Mouse (Mus musculus) heart, adult 8-10 months (tissue): ENCODE measurements at regions not wholly inside any gene's neighbourhood (a gene's known extent, or its start where the extent isn't known, plus 50 kb on each side); places are given as distances from the start of the nearest gene placed in this dataset.
A peak's percentile ranks its signal among the peaks of the same experiment; 100 is the strongest.

Experiments used
- DNase-seq: peaks from one replicate; pipeline ENCODE4 v3.0.0; 2022; ENCODE audit warnings: low spot score

GRCm38 (mm10) chr5:126733470-126733869 is 508.1 kb upstream of the Tmem132c start:
- DNase-seq = no peak

- no peak for DNase-seq
Measured at GRCm38 (mm10) chr5:126735733-126736132, 505.9 kb upstream of the Tmem132c start.

- DNase-seq = no peak
Measured at GRCm38 (mm10) chr5:126737681-126738080, 503.9 kb upstream of the Tmem132c start.

GRCm38 (mm10) chr5:126740861-126741410 is 500.7 kb upstream of the Tmem132c start:
- DNase-seq = peak; percentile 11

GRCm38 (mm10) chr5:126755107-126755506 is 486.5 kb upstream of the Tmem132c start:
- DNase-seq = no peak

GRCm38 (mm10) chr5:126765037-126765707 is 476.4 kb upstream of the Tmem132c start:
- no peak for DNase-seq

- DNase-seq = no peak
Measured at GRCm38 (mm10) chr5:126769031-126769430, 472.6 kb upstream of the Tmem132c start.

GRCm38 (mm10) chr5:126787706-126788610 is 453.6 kb upstream of the Tmem132c start:
- DNase-seq = peak; percentile 7

- DNase-seq = no peak
Measured at GRCm38 (mm10) chr5:126799698-126800279, 441.8 kb upstream of the Tmem132c start.

GRCm38 (mm10) chr5:126806656-126807055 is 435.0 kb upstream of the Tmem132c start:
- no peak for DNase-seq

- no peak for DNase-seq
Measured at GRCm38 (mm10) chr5:126816069-126816468, 425.5 kb upstream of the Tmem132c start.

- no peak for DNase-seq
Measured at GRCm38 (mm10) chr5:126835440-126835839, 406.2 kb upstream of the Tmem132c start.

- no peak for DNase-seq
Measured at GRCm38 (mm10) chr5:126842606-126843005, 399.0 kb upstream of the Tmem132c start.

GRCm38 (mm10) chr5:126862078-126862477 is 379.5 kb upstream of the Tmem132c start:
- DNase-seq = no peak

- no peak for DNase-seq
Measured at GRCm38 (mm10) chr5:126875842-126876241, 365.8 kb upstream of the Tmem132c start.

- DNase-seq = no peak
Measured at GRCm38 (mm10) chr5:126890710-126891109, 350.9 kb upstream of the Tmem132c start.

GRCm38 (mm10) chr5:126893063-126893462 is 348.5 kb upstream of the Tmem132c start:
- DNase-seq = no peak

- DNase-seq = no peak
Measured at GRCm38 (mm10) chr5:126910084-126910483, 331.5 kb upstream of the Tmem132c start.

GRCm38 (mm10) chr5:126917300-126917699 is 324.3 kb upstream of the Tmem132c start:
- DNase-seq = no peak

GRCm38 (mm10) chr5:126933466-126933865 is 308.1 kb upstream of the Tmem132c start:
- DNase-seq = no peak

GRCm38 (mm10) chr5:126944861-126945260 is 296.7 kb upstream of the Tmem132c start:
- DNase-seq = no peak

- DNase-seq = no peak
Measured at GRCm38 (mm10) chr5:126954189-126954588, 287.4 kb upstream of the Tmem132c start.
